Mouse (Mus musculus): ENCODE measurements around the gene Olfr109.

- no peak for TF ChIP-seq CTCF (IDR thresholded peaks at IDR 0.05; ENCODE audit: extremely low read depth, insufficient read depth, insufficient read length, insufficient replicate concordance)
- no peak for TF ChIP-seq POLR2A (IDR thresholded peaks at IDR 0.05; ENCODE audit: low read depth, low read length)
These were observed 33.3 kb downstream of the Olfr109 start, which contains the start of gene Olfr110 for GRCm38 (mm10) chr17:37491930-37492518.
